Mouse (Mus musculus) c-Kit-positive CD71-positive TER-119-negative erythroid progenitor cells, embryonic 14.5 days (primary cell): ENCODE results near the gene Ankfn1.

Experiments
- DNase-seq: peaks from one replicate; pipeline ENCODE4 v3.0.0-alpha.2; 2013; ENCODE audit warnings: low read depth

Gene Ankfn1

DNA sequence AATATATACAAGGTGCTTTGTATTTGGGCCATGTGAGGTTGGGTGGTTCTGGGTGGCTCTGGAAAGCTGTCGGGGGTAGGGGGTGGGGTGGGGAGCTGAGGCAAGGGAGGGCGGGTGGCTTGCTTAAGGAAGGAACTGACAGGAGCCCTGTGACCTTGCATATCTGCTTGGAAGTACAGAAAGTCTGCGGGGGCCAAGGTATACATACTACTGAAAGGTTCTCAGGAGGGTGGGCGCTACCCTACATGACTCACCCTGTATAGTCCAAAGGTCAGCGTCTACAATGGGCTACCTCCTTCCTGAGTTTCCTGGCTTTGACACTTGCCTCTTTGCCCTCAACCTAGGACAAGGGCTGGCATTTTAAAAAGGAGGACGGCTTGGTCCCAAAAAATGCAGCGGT, 407.1 kb downstream of the Ankfn1 start:
- no peak for DNase-seq

GRCm38 (mm10) chr11:89363981-89364380, 413.5 kb downstream of the Ankfn1 start:
- no peak for DNase-seq

GRCm38 (mm10) chr11:89360895-89361294, 416.6 kb downstream of the Ankfn1 start:
- no peak for DNase-seq

GRCm38 (mm10) chr11:89358546-89358945, 418.9 kb downstream of the Ankfn1 start:
- DNase-seq, result no peak

DNA sequence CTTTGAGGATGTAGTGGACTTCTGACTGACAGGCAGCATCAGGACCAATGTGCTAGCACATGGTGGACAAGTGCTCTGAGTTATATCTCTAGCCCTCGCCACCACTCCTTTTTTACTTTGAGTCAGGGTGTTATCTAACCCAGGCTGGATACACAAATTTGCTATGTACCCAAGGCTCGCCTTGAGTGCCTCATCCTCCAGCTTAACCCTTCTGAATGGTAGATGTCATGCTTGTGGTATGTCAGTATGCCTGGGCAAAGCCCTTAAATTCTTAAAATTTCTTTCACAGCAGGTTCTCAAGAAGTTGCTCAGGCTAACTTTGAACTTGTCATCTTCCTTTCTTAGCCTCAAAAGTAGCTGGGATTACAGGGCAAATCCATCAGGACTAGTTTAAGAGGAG, 421.0 kb downstream of the Ankfn1 start:
- no peak for DNase-seq

DNA sequence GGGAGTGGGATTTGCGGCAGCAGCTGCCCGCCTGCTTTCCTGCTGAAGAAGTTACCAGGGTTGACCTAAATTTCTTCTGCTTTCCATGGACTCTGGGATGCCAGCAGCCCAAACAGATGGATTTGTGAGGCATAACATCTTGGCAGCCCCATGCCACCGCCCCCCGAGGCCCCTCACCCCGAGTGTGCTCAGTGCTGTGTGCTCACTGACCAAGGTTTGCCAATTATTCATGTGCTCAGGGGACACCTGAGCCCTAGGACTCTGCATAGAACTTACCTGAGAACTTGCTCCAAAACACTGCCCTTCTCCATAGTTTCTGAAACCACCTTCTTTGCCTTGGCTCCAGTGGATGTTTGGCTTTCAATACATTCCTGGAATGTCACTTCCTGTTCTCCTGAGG, 421.4 kb downstream of the Ankfn1 start:
- DNase-seq, result no peak

DNA sequence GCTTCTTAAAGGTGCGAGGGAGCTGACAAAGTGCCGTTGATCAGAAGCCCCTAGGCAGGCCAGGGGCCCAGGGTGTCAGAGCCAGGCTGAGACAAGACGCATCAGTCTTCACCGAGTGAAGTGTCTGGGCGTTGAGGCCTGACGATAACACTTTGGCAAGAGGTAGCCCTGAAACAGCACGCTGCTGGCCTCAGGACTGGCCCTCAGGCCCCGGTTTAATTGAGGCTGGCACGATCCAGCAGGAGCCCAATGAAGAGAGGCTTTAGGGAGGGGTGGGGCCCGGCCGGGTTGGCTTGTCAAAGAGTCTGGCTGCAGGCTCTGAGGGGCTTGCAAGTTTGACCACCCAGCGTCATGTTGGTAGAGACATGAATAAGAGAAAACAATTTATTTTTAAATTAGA, 437.2 kb downstream of the Ankfn1 start:
- no peak for DNase-seq
